Mouse (Mus musculus): ENCODE results near the gene Eml6.
"Not testable (repeated sequence)": the region's sequence is repeated elsewhere in the genome, so short reads cannot be mapped to it uniquely, and the experiment has no call there.

Gene Eml6

DNA sequence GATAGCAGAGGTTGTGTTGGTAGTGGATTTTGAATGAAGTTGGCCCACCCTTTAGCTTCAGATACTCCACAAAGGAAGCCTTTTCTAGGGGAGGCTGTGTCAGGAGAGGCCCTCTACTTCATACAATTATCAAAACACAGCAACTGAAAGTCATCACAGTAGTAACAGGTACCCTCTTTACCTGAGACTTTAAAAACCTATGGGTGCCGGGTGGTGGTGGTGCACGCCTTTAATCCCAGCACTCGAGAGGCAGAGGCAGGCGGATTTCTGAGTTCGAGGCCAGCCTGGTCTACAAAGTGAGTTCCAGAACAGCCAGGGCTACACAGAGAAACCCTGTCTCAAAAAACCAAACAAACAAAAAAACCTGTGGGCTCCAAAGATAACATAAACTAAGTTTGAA, 269.8 kb downstream of the Eml6 start:
- not testable (repeated sequence) for ATAC-seq (ENCODE audit: insufficient number of reproducible peaks, low FRiP score, low TSS enrichment)

DNA sequence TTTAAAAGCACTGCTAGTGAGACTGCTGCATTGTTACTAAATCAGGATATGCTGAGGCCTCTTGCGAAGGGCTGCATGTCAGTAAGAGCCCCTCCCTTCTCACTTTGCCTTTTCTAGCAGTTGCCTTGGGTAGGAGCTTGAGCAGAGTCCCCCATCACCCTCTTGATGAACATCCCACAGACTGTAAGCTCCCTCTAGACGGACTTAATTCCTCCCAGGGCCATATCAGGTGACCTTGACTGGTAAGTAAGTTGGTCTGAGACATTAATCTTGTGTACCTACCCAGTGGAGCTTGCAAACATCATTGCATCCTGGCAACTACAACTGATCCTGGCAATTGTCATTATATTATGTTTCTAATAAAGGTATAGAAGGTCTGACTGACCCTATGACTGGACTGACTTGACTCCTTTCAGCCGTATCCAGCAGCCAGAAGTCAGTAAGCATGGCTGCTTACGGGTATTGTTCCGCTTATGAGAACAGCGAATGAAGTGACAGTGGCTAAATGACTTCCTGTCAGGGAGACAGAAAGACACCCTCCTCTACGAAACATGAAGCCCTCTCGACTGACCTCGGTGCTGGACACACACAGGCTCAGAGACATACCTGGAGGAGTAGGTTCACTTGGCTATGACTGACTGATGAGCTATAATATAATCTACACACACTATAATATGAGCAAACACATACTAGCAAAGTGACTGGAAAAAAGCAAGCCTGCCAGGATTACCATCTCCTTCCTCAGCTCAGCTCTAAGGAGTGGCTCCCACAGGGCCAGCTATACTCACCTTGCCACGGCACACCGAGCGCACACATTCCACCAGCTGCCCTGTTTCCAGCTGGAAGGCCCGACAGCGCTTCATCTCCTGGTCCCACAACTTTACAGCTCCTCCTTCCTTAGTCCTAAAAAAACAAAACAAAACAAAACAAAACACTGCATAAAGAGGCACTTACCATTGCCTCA, 273.9 kb downstream of the Eml6 start:
- no peak for ATAC-seq (ENCODE audit: insufficient number of reproducible peaks, low FRiP score, low TSS enrichment)

DNA sequence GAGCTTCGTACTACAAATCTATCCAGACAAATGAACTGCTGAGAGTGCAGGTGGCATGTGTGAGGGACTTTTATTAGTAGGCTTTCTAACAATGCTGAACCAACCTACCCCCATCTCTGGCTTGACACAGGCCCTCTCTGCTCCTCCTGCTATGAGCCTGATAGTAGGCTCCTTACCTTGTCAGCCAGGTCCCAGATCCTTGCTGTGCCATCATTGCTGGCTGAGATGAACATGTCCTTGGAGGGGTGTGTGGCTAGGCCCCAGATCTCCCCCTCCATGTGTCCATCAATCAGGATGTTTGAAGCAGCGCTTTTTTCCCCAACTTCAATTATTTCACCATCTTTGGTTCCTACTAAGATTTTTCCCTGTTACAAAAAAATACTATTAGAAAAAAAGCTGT, 274.8 kb downstream of the Eml6 start:
- no peak for ATAC-seq (ENCODE audit: insufficient number of reproducible peaks, low FRiP score, low TSS enrichment)

DNA sequence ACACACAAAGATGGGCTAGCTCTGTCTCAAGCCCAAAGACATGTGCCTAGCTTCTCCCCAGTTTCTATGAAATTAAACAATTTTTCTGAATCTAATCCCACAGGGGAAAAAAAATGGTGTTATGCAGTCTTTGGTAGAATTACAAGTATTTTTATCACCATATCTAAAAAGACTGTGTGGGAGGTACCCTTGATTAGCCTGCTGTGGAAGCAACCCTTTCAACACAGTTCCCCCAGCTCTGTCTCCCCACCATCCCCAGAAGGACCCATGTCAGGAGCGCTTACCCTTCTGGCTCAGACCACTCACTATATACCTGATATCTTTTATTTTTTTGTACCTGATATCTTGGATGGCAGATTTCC, 276.4 kb downstream of the Eml6 start:
- ATAC-seq (ENCODE audit: insufficient number of reproducible peaks, low FRiP score, low TSS enrichment): no peak

DNA sequence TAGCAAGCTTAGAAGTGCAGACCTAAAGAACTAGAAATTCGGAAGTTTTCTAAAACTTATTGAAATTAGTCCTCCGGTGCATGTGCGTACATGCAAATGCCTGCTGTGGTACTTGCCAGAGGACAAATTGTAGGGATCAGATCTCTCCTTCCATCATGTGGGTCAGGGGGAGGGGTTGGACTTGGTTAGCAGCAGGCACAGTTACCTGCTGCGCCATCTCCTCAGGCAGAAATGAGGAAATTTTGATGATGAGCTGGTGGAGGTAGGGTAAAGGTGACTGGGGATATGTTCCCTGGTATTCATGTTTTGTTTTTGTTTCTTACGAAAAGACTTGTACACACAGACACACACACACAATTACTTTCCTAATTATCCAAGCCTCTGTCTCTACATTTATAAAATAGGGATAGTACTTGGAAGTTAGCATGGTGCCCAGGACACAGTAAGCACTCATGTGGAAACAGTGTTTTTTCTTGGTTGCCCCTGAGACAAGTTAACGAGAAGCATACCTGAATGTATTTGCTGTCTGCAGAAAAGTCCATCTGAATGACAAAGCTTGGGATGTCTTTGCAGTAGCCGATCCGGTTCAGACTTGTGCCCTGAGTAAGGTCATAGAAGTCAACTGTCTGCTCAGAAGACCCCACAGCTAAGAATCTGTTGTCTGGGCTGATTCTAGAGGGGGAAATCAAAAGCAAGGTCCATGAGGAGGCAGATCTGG, 276.9 kb downstream of the Eml6 start:
- no peak for ATAC-seq (ENCODE audit: insufficient number of reproducible peaks, low FRiP score, low TSS enrichment)

DNA sequence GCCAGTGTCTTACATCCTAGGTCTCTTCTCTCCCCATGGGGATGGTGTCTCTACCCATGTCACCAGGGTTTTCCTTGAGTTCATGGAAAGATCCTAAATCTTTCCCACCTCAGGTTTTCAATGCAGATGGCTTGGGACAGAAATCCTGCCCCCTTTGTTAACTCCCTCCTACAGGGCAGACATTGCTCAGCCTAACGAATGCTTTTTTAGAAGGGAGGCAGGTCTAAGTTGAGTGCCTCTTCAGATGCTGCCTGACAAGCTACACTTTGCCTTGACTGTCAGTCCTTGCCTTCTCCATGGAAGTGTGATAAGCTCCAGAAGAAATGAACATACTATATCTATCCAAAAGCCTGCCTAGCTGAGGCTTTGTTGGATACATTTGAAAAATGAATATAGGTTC, 278.0 kb downstream of the Eml6 start:
- ATAC-seq (ENCODE audit: insufficient number of reproducible peaks, low FRiP score, low TSS enrichment): no peak

DNA sequence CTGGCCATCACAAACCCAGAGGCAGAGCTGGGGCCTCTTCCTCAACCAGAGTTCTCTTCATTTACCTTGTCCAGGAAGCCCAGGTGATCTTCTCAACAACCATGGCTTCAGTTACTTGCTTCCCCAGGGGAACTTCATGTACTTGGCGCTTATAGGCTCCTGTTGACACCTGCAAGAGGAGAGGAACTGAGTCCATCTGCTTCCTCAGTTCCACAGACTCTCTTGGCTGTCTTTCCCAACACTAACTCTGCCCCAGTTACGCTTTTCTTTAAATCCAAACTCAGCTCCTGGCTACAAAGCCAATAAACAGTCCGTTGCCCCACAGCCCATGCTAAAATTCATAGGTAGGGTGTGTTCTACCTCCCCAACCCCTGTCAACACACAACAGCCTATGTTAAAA, 278.5 kb downstream of the Eml6 start:
- no peak for ATAC-seq (ENCODE audit: insufficient number of reproducible peaks, low FRiP score, low TSS enrichment)

DNA sequence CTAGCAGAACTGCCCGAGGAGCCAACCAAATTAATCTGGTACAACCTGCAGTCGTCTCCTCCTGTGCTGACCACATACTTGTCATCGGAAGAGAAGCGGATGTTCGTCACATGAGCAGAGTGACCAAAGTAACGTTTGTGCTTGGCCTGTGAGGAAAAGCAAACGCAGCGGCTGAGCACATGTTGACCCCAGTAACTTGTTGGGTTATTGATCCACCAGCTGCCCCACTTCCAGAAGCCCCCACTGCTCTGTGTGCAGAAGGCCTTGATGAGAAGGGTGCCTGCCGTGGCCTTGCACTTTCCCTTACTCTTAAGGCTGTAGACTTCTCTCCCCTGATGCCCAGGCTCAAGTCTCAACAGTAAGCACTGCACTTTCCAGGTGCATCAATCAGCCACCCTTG, 279.6 kb downstream of the Eml6 start:
- no peak for ATAC-seq (ENCODE audit: insufficient number of reproducible peaks, low FRiP score, low TSS enrichment)

DNA sequence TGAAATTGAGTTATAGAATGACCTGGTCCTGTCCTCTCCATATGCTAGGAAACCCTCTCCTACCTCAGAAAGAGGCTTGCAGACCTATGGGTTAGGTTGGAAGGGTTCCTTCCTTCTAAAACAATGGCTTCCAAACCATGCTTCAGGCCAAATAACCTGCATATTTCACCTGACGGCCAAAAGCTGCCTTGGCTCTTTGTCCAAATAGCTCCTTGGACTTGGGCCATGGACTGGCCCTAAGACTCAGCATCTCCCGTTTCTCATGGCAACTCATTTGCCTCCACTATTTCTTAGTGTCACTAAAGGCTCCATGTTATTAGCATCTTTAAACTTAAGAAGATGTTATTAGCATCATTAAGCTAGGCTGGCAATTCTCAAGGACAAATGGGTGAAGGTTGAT, 280.3 kb downstream of the Eml6 start:
- ATAC-seq (ENCODE audit: insufficient number of reproducible peaks, low FRiP score, low TSS enrichment): 0 out of 2 replicates have a peak, but pooled peaks have one; percentile 20

DNA sequence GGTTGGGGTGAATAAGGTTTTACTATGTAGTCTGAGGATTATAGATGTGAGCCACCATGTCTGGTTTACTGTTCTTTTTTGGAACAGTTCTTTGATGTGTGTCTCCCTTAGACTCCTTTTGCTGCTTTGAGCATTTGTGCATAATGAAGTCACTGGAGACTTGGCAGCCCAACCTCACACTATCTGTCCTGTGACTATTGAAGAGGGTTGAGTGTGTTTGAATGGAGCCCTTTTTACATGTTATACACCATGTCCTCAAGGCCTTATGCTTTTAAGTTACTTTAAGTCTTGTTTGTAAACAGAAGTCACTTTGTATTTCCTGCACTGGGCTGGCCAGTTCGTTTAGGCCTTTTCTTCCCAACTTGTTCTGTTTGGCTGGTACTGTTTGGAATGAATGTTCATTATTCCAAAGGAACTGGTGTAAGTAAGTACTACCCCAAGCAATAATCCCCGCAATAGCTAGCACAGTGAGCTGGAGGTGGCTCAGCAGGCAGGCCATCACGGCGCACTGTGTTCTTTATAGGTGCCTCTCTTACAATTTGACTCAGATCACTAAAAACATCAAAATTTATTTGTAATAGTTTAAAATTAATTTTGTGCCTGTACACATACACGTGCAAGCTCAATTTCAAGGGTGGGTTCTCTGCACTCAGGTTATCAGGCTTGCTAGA, 280.9 kb downstream of the Eml6 start:
- ATAC-seq (ENCODE audit: insufficient number of reproducible peaks, low FRiP score, low TSS enrichment): no peak

DNA sequence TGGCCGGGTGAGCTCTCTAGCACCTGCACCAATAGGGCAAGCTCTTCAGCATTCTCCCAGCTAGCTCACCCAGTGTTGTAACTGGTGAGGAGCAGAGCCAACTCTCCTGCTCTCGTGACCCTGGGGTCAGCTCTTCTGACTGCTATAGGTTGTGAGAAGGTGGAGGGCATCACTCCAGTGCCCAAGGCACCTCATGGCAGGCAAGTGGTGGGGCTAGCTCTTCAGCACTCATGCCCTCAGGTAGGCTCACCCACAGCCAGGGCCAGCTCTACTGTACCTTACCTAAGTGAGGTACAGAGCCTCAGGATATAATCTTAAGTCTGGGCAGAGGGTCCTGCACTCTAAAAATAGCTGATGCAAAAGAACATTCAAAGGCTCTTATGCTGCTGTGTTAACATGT, 286.1 kb downstream of the Eml6 start:
- no peak for ATAC-seq (ENCODE audit: insufficient number of reproducible peaks, low FRiP score, low TSS enrichment)

DNA sequence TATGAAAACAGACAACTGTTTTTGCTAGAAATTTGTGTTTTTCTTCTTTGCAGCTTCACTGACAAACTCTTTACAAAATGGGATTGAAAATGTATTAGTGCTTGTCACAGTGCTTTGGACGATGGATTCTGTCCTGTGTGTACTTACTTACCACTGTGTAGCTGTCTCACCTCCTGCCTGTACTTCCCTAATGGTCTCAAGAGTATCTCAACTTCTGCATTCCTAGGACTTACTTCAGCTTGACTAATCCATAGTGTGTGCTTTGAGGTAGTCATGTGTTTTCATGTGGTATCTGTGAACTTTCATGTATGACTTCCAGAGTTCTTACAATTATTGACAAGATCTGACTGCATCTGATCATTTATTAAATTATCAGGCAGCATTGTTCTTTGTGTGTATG, 297.9 kb downstream of the Eml6 start:
- ATAC-seq (ENCODE audit: insufficient number of reproducible peaks, low FRiP score, low TSS enrichment): no peak

DNA sequence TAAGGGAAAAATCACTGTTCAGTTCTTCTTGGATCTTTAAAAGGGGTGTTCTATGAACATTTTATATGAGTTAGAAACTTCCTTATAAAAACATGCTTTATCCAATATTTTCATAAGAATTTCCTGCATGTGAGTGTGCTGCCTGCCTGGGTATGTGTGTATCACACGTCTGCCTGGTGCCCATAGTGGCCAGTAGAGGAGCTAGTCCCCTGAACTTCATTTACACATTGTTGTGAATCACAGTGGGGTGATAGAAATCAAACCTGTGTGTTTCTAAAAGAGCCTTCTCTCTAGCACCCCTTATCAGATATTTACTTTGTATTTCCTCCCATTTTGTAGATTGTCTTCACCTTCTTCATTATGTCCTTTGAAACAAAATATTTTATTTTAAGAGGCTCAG, 300.2 kb downstream of the Eml6 start:
- no peak for ATAC-seq (ENCODE audit: insufficient number of reproducible peaks, low FRiP score, low TSS enrichment)

DNA sequence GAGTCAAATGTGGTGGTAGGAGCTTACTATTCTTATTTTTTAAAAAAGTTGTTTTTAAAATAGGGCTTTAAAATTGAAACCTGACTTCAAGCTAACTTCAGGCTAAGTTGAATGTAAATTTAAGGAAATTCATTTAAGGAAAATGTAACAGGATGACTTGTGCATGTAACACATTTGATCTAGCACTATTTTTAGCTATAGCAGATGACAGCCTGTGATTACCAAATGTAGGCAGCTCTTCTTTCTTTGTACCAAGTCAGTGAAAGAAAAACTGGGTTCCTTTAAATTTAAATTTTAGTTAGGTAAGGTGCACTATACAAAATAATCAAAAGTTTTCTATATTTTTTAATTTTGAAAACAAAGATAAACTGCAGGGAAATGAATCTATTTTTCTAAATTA, 300.7 kb downstream of the Eml6 start:
- ATAC-seq (ENCODE audit: insufficient number of reproducible peaks, low FRiP score, low TSS enrichment): no peak

DNA sequence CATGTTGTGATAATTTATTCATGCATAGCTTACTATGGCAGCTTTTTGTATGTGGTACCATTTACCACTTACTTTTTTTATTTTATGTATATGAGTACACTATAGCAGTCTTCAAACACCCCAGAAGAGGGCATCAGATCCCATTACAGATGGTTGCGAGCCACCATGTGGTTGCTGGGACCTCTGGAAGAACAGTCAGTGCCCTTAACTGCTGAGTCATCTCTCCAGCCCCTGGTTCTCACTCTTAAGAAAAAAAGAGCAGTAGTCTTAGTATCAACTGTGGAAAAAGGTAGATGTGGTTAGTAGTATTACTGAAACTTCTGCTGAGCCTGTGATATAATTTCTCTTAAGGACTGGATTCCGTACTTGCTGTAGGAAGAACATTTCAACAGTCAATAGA, 301.6 kb downstream of the Eml6 start:
- ATAC-seq (ENCODE audit: insufficient number of reproducible peaks, low FRiP score, low TSS enrichment): no peak

DNA sequence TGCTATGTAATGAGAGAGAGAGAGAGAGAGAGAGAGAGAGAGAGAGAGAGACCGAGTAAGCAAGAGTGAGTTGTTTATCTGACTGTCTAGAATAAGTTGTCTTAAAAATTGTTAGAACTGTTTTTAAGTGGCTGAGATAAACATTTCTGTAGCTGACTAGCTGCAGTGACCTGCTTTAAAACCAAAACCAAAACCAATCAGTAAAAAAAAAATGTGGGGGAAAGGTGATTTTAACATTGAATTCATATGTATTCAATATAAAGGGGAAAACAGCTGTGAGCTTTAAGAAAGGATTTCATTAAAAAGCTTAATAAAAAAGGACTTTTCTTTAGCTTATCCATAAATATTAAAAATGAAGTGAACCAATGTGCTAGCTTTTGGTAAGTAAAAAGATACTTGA, 306.2 kb downstream of the Eml6 start:
- no peak for ATAC-seq (ENCODE audit: insufficient number of reproducible peaks, low FRiP score, low TSS enrichment)

DNA sequence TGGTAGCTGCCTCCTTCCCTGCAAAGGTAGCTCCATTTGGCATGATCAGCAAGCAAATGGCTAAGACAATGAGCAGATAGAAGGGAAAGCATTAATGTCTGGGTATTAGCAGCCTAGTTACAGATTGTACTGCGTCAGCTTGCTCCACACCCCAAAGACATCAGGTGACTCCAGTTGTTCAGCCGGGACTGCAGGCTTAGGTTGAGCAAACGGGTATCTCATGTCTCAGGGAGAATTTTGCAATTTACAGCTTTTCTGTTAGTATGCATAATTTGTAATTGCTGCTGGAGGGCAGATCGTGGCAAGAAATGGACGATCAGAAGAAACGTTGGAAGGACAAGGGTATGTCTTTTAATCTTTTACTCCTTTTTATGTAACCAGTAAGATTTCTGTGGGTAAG, 307.3 kb downstream of the Eml6 start:
- ATAC-seq (ENCODE audit: insufficient number of reproducible peaks, low FRiP score, low TSS enrichment): no peak

DNA sequence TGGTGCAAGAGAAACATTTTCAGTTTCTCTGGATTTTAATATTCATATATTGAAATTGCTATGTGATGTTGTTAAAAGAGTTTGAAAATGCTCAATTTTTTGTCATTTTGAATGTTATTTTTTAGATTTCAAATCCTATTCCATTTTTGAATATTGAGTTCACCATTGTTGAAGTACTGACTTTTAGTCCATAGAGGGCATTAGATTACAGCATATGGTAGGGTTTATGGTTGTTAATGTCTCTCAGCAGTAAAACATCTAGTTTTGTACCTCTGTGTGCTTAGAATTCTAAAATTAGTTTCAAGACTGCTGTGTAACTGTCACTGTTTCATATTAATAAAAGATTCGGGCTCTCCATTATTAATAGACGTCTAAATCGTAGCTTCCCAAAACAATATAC, 310.3 kb downstream of the Eml6 start:
- ATAC-seq (ENCODE audit: insufficient number of reproducible peaks, low FRiP score, low TSS enrichment): no peak

DNA sequence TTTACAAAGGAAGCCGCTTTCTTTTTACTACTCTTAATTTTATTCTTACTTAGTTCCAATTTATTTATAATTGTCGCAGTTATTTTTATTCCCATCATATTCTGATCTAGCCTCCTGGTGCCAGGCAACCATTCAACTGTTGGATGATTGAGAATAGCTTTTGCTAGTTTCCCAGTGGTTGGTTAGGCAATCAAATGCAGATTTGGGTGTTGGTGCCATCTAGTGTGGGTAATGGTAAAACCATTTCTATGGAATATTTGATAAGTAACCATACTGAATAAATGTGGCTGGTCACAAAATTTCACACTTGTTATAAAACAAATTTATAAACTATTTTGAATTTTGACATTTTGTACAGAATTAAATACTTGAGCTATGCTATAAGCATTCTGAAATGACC, 311.0 kb downstream of the Eml6 start:
- ATAC-seq (ENCODE audit: insufficient number of reproducible peaks, low FRiP score, low TSS enrichment): no peak

DNA sequence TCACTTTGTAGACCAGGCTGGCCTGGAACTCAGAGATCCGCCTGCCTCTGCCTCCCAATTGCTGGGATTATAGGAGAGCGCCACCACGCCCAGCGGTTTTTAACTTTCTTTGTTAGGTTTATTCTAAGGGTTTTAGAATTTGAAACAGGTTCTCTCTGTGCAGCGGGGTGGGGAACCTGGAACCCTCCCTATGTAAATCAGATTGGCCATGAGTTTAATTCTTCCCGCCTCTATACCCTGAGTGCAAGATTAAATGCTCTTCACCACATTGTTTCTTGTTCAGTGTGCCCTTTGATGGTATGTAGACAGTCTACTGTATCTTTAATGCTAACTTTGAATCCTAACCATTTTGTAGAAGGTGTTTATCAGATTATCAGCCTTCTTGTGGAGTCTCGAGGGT, 311.7 kb downstream of the Eml6 start:
- ATAC-seq (ENCODE audit: insufficient number of reproducible peaks, low FRiP score, low TSS enrichment): no peak

DNA sequence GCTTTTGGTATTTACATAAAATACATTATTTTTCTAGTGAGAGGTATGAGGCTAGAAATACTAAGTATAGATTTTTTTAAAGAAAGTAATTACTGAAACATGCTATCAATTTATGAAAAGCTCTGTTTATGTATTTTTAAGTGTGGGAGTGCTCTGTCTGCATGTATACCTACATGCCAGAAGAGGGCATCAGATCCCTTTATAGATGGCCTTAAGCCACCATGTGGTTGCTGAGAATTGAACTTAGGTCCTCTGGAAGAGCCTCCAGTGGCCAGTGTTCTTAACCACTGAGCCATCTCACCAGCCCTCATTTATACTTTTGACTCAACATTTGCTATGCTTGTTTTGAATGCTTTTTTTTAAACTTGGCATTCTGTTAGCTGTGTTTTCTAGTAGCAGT, 316.3 kb downstream of the Eml6 start:
- no peak for ATAC-seq (ENCODE audit: insufficient number of reproducible peaks, low FRiP score, low TSS enrichment)

Measured in cerebellum, adult (tissue).